Mouse (Mus musculus) c-Kit-positive CD71-negative TER-119-negative erythroid progenitor cells, embryonic 14.5 days (primary cell): ENCODE results near the gene Gpc6.

Source experiments
- DNase-seq: peaks from one replicate; pipeline ENCODE4 v3.0.0-alpha.2; 2013; ENCODE audit warnings: low read depth

Gpc6 gene

DNA sequence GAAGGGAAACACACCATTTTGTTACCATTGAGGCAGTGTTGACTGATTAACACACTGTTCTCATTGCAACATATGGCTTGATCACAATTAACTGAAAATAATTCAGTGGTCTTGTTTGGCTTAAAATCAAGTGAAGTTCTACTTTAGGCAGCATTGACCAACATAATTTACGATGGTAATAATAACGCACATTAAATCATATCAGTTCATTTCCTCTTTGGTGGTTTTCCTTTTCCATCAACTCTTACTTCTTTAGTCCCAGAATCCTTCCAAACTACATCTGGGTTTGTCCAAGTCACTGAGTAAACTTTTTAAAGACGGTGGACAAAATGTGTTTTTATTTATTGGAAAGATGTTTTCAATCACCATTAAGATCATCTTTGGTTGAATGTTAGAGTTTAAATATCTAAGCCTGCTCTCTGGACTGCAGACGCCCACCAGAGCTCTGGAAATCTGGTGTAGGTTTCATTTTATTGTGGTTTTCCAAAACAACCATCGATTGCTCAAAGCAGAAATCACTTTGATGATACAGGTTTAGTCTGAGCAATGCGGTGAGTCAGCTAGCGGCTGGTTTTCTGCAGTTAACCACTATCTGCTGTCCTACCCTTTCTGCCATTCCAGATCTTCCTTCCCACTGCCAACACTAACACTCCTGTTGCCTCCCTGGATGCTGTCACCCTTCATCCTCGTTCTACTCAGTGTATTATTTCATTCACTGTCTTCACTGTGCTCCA lies 314.7 kb downstream of the Gpc6 start:
- no peak for DNase-seq

DNA sequence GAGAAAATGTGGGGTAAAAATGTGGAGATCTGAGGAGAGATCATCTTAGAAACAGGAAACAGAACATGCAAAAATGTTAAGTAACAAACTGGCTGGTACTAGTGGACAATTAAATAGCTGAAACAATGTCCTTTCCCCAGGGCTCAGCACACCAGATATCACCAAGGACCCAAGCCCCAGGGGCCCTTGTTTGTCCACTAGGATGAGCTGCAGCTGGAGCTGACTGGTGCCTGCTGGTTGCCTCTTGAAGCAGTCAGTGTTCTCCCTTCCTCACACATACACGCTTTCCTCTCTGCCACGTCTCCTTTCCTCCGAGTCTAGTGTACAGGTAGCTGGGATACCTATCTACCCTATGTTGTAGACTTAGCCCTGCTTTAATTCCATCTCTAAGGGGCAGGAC lies 320.5 kb downstream of the Gpc6 start:
- DNase-seq = no peak

DNA sequence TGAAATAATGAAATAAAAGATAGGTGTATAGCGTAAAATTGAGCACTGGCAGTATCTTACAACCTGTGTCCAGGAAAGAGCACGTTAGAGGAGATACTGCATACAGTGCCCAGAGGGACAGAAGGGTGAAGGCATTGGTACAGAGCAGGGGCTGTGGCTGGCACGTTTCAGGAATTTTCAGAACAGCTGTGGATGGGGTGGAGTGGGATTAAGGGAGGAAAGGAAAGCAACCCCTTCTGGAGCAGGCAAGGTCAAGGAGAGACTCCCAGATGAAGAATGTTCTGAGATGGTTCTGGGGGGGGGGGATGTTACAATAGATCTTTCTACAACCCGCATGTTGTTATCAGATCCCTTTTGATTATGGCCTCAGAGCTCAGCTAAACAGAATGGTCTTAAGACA lies 331.1 kb downstream of the Gpc6 start:
- DNase-seq = no peak

DNA sequence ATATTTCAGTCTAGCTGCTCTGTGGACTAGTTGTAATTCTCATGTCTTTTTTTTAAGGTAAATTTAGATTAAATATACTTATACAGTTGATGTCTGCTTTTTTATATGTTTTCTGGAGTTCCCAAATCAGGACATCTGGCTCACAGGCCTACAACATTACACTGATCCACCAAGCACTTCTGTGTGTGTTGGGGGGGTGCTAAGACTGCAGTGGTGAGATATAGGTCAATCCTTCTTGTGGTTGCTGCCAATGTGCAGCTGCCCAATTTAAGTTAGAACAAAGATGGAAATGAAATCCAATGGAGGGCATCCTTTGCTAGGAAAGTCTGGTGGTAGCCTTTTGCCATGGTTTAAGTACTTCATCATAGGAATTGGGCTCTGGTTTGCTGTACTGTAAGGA lies 340.5 kb downstream of the Gpc6 start:
- DNase-seq = no peak

GRCm38 (mm10) chr14:117267823-117268601 lies 342.9 kb downstream of the Gpc6 start:
- no peak for DNase-seq

GRCm38 (mm10) chr14:117283631-117284030 lies 358.5 kb downstream of the Gpc6 start:
- DNase-seq = no peak

GRCm38 (mm10) chr14:117293746-117294145 lies 368.6 kb downstream of the Gpc6 start:
- DNase-seq = no peak

DNA sequence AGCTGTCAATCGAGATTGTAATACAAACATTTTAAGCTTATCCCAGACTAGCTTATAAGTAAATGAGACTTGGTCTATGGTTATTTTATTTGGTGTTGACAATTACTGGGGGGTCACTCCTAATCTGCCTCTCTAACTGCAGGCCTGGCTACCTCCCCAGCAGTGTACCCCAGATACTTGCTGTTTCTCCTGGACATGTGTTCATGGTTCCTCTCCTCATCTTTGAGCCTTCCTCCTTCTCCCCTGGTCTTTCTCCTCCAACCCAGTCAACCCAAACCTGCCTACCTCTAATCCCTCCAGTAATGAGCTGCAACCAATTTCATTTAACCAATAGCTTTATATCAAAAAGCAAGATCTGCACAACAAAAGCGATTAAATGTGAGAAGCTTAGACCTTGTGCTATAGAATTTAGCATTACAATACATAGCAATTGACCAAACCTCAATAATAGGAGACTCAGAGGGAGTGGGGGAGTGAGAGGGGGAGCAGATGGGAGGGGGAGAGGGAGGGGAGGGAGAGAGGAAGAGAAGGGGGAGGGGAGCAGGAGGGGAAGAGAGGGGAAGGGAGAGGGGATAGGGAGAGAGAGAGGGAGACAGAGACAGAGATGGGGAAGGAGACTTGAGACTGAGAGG lies 371.2 kb downstream of the Gpc6 start:
- DNase-seq = no peak

DNA sequence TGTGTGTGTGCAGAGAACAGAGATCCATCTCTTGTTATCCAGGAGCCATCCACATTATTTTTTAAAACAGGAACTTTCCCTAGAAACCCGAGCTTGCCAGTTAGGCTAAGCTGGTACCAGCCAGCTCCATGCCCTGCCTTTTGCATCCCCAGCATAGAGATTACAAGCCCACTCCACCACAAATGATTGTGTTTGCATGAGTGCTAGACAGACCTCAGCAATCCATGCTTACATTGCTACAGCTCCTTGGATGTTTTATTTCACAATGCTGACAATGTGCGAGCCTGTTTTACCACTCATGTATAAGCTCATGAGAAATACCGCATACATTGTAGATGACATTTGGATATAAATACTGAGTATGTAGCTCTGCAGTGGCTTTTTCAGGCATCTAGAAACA lies 375.9 kb downstream of the Gpc6 start:
- DNase-seq = no peak

DNA sequence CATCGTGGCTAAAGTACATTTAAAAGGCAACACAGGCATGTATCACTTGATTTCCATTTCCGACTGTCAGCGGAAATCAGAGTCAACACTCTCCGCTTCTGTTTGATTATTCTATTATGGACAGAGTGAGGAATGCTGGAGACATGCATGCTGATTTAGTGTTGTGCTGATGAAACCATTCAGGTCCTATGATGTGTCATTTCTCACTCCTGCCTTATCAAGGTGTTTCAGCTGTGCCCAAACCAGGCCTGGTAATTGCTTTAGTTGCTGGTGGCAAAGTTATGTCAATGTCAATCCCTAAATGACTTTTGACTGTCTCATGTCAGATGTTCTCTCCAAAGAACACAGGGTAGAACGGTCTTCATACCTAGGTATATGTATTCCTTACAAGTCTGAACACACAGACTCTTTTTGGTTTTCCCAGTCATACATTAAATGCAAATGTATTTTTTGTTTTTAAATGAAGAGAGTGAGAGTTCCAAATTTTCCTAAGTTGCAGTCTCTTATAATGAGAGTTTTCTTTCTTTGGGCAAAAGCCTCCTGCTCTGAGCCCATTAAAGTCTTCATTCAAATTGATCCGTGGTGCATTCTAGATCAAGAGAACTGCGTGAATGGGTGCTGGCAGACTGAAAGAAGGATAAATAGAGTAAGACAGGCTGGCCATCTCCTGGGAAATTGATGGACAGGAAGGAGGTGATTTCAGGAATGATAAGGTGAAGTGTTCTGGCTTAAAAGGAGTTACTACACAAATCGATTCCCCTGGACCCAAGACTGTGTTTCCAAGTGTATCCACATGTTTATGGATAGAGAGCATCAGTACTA lies 379.0 kb downstream of the Gpc6 start:
- no peak for DNase-seq

DNA sequence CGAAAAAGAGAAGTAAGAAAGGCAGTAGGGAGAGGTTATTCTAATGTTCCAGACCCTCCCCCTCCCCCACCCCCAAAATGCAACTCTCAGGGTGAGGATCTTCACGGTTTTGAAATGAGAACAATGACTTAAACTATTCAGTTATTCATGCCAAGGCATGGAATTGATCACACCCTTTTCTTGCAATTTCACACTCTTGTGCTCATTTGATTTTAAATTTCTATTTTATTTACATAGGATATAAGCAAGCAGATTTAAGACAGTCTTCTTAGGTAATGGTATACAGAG lies 379.6 kb downstream of the Gpc6 start:
- DNase-seq = no peak

DNA sequence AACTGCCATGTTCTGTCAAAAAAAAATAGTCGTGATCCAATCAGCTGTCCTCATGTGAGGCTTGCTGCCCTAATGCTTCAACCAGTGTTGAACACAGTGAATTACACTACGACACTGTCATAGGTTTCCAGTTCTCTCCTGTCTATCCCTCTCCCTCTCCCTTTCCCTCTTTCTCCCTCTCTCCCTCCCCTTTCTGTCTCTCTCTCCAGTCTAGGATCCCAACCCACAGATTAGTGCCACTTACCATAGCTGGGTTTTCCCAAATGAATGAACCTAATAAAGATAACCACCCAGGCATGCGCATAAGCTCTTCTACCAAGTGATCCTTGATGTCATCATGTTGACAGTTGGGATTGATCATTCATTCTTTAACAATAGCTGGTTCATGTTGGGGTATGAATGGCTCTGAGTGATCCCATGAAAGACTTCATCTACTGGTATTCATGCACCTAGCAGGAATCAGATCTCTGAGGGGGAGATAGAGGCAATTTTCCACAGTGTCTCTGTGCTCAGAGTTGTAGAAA lies 384.9 kb downstream of the Gpc6 start:
- DNase-seq = no peak

- DNase-seq = no peak
Observed at GRCm38 (mm10) chr14:117324214-117324613, 399.1 kb downstream of the Gpc6 start.

DNA sequence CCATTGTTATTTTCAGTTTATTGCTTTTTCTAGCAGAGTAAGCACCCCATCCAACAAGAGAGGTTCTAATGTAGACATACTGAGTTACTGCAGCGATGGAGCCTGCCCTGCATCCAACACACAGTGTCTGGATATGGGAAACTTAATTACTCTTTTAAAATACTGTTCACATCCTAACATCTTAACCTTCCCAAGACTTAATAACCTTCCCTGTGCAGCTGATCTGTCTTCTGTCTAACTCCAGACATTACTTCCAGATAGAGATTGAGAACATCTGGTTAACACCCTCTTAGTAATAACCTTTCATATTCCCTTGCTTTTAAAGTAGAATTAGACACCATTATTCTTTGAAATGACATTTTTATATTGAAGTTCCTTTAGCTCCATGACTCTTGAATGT lies 407.1 kb downstream of the Gpc6 start:
- DNase-seq = no peak

DNA sequence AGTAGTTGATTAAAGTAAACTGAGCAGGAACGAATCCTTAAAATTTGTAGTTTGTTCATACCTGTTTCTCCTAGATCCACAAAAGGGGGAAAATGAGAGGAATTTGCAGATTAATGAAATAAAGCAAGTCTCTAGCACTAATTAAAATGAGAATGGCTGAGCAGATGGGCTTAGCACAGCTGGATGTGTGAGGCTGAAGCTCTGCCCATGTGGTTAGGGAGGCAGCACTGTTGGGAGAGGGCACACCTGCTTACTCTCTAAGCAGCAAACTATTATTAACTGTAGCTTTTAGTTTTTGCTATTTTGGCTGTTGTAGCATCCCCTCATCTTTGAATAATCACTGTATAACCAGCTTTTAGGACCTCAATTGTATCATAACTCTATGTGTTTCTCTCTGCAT lies 412.2 kb downstream of the Gpc6 start:
- DNase-seq = no peak

DNA sequence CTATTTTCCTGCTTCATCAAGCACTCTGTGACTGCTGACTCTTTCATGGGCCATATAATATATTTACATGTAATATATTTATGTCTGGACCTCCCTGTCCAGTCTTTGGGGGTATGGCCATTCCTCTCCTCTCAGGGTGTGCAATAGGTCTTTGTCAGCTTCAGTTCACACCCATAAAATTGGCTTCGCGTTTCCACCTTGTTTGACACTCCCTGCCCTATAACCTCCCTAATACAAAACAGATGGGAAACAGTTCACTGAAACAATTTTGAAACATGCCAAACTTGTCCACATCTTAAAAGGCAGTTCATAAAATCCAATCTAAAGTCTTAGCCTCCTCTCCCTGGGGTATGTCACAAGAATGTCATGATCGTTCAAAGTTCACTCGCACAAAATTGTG lies 415.4 kb downstream of the Gpc6 start:
- no peak for DNase-seq

GRCm38 (mm10) chr14:117344505-117344904 lies 419.4 kb downstream of the Gpc6 start:
- DNase-seq = no peak

DNA sequence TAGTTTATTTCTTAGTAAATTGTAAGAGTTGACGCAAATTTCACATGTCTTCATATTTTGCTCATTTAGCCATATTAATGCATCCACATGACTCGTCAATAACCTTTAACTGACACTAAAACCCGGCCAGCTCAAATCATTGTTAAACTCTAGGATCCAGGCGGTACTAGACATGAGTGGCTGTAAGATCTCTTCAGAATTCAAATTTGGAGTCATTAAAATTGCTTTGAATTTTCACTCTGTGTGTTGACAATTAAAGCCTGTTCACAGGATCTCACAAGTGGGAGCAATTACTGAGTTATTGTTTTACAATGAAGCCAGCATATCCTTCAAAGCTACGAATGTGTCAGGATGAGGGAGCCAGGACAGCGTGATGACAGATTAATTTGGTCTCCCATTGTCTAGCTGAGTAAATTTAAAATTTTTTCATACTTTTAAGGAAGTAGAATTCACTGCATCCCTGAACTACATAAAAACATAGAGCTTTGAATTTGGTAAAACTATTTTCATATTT lies 421.3 kb downstream of the Gpc6 start:
- no peak for DNase-seq

- no peak for DNase-seq
Observed at GRCm38 (mm10) chr14:117351296-117351695, 426.2 kb downstream of the Gpc6 start.

GRCm38 (mm10) chr14:117361155-117361964 lies 436.2 kb downstream of the Gpc6 start:
- no peak for DNase-seq

GRCm38 (mm10) chr14:117361965-117362309 lies 436.8 kb downstream of the Gpc6 start:
- no peak for DNase-seq
